Mouse (Mus musculus): ENCODE measurements around the gene Glo1. TPM values are rescaled to one million over a fixed set of nuclear protein-coding genes. Genes with fewer than 3 reads are reported as not detected.

Gene Glo1
- 30.8 and 48.1 TPM in 2 replicates for polyA plus RNA-seq (2012; rRNA removed)

DNA sequence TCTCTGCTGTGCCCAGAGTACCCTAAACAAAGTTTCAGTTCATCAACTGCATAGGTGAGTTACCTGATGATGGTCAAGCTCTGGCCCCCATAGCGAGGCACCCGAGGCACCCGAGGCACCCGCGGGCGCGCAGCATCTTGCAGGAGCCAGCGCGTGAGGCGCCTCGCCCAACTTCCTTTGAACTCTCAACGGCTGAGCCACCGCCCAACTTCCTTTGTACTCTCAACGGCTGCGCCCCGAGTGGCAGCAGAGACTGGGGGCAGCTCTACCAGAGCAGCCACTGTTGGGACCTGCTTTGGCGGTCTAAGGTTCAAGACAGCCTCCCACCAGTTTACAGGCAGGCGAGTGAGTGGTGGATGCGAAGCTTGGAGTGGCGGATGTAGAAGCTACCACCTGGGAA is at the start of gene Glo1:
Gene Glo1 (minus strand): TSS at position 153 of the 400 bp plus-strand sequence.

DNA sequence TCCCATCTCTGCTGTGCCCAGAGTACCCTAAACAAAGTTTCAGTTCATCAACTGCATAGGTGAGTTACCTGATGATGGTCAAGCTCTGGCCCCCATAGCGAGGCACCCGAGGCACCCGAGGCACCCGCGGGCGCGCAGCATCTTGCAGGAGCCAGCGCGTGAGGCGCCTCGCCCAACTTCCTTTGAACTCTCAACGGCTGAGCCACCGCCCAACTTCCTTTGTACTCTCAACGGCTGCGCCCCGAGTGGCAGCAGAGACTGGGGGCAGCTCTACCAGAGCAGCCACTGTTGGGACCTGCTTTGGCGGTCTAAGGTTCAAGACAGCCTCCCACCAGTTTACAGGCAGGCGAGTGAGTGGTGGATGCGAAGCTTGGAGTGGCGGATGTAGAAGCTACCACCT is 2.5 kb downstream of the Glo1 start, which contains the start of gene Dnah8:
Gene Dnah8 (plus strand): TSS at position 223 of the 400 bp plus-strand sequence.

DNA sequence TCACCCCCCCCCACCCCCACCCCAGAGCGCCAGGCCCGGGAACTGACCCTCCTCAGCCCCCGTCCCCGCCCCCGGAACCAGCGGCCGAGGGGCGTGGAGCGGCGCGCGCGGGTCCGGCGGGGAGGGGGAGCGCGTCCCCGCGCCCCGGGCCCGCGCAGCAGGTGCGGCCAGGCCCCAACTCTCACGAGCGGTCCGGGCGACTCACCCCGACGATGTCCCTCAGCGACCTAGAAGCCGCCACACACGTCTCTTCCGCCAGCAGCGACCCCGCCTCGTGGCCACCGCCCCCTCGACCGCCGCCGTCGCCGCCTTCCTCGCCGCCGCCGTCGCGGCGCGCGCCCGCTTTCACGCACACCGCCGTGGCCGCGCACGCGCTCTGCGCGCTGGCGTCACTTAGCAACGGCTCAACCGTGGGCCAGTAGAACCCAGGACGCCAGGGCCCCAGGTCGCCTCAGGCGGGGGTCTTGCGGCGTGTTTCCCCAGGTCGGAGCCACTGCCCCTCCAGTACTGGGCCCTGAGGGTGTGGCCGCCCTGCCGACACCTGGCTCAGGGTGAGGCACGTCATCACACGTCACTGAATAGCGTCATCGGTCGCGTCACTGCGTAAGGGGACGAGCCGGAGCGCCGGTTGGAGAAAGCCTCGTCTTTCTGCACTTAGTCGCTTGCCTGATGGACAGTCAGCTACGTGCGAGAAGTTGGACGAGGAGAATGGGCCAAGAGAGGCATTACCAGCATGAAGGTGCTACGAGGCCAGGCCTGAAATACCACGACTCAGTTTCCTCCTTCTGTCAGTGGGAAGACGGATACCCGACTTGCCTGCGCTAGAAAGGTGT is 50.5 kb downstream of the Glo1 start, which contains the start of gene Btbd9:
Gene Btbd9 (minus strand): TSS at position 548 of the 833 bp plus-strand sequence.

Other genes with a start within 250 kb of the Glo1 start
- 25.9 and 26.2 TPM in 2 replicates for gene Btbd9, start 50.4 kb downstream of the Glo1 start, polyA plus RNA-seq (2012; rRNA removed)
- gene Dnah8, start 2.5 kb downstream of the Glo1 start, polyA plus RNA-seq (2012; rRNA removed) = 2.7 and 3.5 TPM in 2 replicates